Mouse (Mus musculus) left cerebral cortex, postnatal 4 days (tissue): ENCODE results near the gene Ankrd13d. TPM values are rescaled to one million over a fixed set of nuclear protein-coding genes. Genes with fewer than 3 reads are reported as not detected.
A peak's percentile ranks its signal among the peaks of the same experiment; 100 is the strongest.

Experiments used
- DNase-seq: peaks from one replicate; pipeline ENCODE4 v3.0.0-alpha.2; 2022
- intact Hi-C: fragments of 180-260 bp; cut with DNase I; formaldehyde crosslinking; loops from one replicate; pipeline ENCODE4 v1.15.1; 2025
- total RNA-seq, 2 experiments: library from RNA; stranded (reverse); gene quantifications; 2 replicates each; pipeline ENCODE4 v1.2.3; 2021

The Ankrd13d gene
- 10 to 100 TPM; 98.4 to 99.3 TPM for total RNA-seq

GRCm38 (mm10) chr19:4282898-4283553 is at the start of gene Ankrd13d:
Ankrd13d (minus strand) TSS chr19:4283137.
- intact Hi-C loops: no loop called here
- peak; percentile 89 for DNase-seq

GRCm38 (mm10) chr19:4332653-4333052 is 49.7 kb upstream of the Ankrd13d start:
- peak; percentile 49 for DNase-seq
- intact Hi-C loops: loop anchor here (10.0 kb wide), 1 partner anchor 112 kb away; no protein-coding TSS in a partner anchor

GRCm38 (mm10) chr19:4331273-4331672 is 48.3 kb upstream of the Ankrd13d start:
- DNase-seq: no peak
- intact Hi-C loops: loop anchor here (10.0 kb wide), 1 partner anchor 114 kb away; no protein-coding TSS in a partner anchor

GRCm38 (mm10) chr19:4330603-4331002 is 47.7 kb upstream of the Ankrd13d start:
- intact Hi-C loops: loop anchor here (10.0 kb wide), 1 partner anchor 114 kb away; no protein-coding TSS in a partner anchor
- no peak for DNase-seq

- intact Hi-C loops: no loop called here
- DNase-seq: no peak
These were observed 45.9 kb upstream of the Ankrd13d start for GRCm38 (mm10) chr19:4328737-4329304.

GRCm38 (mm10) chr19:4326881-4327280 is 43.9 kb upstream of the Ankrd13d start:
- no peak for DNase-seq
- intact Hi-C loops: no loop called here

GRCm38 (mm10) chr19:4326106-4326505 is 43.2 kb upstream of the Ankrd13d start:
- intact Hi-C loops: no loop called here
- DNase-seq: no peak

DNA sequence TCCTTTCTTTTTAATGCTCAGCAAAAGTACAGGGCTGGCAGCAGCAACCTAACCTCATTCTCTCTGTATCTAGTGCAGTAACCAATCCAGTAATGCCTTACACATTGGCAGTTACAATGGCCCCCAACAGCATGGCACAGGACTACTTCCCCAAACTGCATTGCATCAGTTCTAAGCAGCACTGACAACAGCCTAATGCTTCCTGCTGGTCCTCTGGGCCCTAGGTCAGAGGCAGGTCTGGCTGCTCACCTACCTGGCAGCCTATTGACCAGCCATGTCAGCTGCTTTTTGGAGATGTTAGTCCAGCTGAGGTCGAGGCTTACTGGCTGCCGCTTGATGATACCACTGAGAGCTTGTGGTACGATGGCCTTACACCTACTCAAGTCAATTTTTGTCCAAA is 39.2 kb upstream of the Ankrd13d start:
- intact Hi-C loops: no loop called here

GRCm38 (mm10) chr19:4321622-4322021 is 38.7 kb upstream of the Ankrd13d start:
- DNase-seq: no peak

More for the DNA sequence above, 39.2 kb upstream of the Ankrd13d start:
- no peak for DNase-seq

DNA sequence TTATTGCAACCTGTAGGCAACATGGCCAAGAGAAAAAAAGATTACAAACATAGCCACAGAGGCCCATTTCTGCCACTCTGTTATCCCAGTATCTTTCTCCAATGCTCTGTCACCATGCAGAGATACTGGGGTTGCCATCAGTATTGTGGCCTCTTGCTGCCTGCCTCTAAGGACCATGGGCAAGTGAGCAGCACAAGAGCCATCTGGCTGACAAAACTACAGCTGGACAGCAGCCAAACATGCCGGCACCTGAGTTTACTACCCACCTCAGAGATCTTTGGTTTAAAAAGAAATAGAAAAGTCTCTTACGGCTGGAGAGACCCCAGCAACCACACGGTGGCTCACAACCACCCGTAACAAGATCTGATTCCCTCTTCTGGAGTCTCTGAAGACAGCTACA is 36.3 kb upstream of the Ankrd13d start:
- peak; percentile 50 for DNase-seq
- intact Hi-C loops: no loop called here

More at GRCm38 (mm10) chr19:4321622-4322021, 38.7 kb upstream of the Ankrd13d start:
- intact Hi-C loops: no loop called here

GRCm38 (mm10) chr19:4317181-4317580 is 34.2 kb upstream of the Ankrd13d start:
- intact Hi-C loops: no loop called here
- DNase-seq: no peak

DNA sequence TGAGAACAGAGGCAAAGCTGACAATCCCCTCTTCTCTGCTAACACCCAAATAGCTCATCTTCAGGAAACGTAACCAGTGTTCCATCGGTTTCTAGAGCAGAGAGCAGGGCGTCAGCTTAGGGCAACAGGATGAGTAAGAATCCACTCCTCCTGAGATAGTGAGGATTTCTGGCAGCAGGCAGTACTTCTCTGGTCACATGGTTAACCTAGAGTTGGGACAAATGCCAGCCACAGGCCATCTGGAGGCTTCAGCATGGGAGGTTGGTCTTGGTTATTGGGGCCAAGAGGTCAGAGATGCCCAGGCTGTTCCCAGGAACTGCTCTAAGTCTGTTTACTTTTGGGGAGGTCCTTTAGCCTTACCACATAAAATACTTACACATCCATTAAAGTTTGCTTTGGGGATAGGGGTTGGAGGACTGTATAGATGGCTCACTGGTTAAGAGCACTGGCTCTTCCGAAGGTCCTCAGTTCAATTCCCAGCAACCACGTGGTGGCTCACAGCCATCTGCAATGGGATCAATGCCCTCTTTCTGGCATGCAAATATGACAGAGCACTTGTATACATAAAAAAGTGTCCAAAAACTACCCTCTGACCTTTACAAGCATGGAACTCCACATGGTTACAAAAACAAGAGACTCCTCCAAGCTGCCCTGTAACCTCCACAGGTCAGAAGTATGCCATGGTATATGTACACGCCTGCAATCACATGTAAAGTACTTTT is 32.4 kb upstream of the Ankrd13d start:
- peak; percentile 85 for DNase-seq
- intact Hi-C loops: no loop called here

DNA sequence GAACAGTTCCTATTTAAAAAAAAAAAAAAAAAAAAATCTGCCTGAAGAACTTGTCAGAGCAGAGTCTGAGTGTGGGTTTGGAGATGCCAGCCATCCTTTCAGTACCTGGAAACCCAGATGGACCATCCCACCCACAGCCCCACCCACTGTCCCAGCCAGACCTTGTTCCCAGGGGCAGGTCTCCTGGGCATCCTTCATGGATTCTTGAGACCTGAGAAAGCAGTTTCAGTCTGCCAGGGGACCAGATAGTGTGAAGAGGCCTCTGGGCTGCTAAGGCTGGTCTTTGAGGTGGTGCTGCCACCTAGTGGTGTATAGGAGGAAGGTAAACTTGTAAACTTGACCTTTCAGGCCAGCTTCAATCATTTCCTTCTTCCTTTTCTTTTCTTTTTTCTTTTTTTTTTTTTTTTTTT is 26.8 kb upstream of the Ankrd13d start:
- intact Hi-C loops: loop anchor here (5.0 kb wide), 1 partner anchor 52 kb away; no protein-coding TSS in a partner anchor
- DNase-seq: peak; percentile 64

DNA sequence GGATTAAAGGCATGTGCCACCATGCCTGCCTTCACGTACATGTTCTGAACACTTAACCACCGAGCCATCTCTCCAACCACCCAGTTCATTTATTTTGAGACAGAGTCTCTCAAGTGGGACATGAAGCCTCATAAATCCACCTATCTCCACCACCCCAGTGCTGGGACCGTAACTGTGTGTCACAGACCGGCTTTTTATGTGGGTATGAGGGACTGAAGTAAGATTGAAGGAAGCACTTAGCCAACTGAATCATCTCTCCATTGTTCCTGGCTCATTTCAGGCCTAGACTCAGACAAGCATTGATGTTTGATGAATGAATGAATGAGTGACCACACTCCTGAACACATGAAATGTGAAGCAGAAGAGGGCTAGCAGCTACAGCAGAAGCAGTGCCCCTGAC is 26.4 kb upstream of the Ankrd13d start:
- no peak for DNase-seq
- intact Hi-C loops: loop anchor here (5.0 kb wide), 1 partner anchor 52 kb away; no protein-coding TSS in a partner anchor

DNA sequence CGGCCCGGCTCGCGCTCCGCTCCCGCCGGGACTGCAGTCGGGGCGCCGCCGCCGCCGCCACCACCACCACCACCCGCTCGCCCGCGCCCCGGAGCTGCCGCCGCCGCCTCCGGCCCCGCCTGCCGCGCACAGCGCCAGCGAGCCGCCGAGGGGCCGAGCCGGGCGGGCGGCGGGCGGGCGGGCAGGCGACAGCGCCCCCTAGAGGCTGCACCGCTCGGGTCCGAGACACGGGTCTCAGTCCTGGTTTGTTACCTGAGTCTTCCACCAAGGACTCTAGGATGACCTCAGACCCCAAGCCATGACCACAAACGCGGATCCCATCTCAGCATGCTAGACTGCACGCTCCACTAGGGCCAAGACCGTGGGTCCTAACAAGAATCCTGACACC is 23.2 kb upstream of the Ankrd13d start, which contains the start of gene Grk2:
Gene Grk2, minus strand, starts transcription at position 33 of the 388 bp plus-strand sequence.
- peak; percentile 81 for DNase-seq
- intact Hi-C loops: loop anchor here (5.0 kb wide), 1 partner anchor 49 kb away; no protein-coding TSS in a partner anchor

DNA sequence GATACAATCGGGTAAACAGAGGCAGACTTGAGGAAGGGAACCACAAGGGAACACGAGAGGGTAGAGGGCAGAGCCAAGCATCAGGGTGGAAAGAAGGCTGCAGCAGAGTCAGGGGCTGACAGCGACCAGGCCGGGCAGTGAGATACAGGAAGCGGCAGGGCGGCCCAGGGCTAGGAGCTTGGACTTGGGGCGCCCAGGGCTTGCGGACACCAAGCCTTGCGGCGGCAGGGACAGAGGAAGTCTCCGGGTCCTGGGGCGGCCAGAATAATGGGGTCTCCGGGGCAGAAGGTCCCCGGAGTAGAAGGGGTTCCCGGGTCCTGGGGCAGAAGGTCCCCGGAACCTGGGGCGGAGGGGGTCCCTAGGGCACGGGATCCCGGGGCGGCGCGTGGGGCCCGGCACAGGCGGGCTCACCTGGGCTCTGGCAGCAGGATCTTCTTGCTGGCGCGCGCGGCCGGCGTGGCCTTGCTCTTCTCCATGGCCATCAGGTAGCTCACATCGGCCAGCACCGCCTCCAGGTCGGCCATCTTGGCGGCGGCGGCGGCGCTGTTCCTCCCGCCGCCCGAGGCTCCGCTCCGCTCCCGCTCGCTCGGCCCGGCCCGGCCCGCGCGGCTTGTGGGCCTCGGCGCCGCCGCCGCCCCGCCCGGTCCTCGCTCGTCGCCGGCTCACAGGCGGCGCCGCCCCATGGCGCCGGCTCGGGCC is 22.7 kb upstream of the Ankrd13d start:
- intact Hi-C loops: loop anchor here (5.0 kb wide), 1 partner anchor 48 kb away; no protein-coding TSS in a partner anchor
- peak; percentile 53 for DNase-seq

- intact Hi-C loops: loop anchor here (5.0 kb wide), 1 partner anchor 48 kb away; no protein-coding TSS in a partner anchor
- DNase-seq: no peak
These were observed 22.0 kb upstream of the Ankrd13d start for GRCm38 (mm10) chr19:4304871-4305321.

- intact Hi-C loops: no loop called here
- DNase-seq: no peak
These were observed 21.4 kb upstream of the Ankrd13d start for GRCm38 (mm10) chr19:4304251-4304821.

DNA sequence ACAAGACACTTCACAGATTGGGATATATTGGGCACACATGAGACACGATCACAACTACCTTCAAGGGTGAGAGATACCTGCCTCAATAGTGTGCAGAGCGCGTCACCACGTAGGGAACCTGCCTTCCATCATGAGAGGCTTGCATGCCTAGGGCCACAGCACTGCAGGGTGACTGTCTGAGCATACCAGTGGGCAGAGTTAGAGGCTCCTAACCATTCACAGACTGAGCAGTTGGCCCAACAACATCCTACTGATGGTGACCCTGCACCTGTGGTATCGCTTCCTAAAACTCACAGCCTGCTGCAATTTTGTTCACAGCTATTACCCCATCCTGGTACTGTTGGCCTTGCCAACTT is 20.7 kb upstream of the Ankrd13d start:
- intact Hi-C loops: no loop called here
- DNase-seq: no peak

GRCm38 (mm10) chr19:4302936-4303639 is 20.2 kb upstream of the Ankrd13d start:
- intact Hi-C loops: no loop called here
- peak; percentile 92 for DNase-seq
